Mouse (Mus musculus) brown adipose tissue, adult 24 weeks (tissue): ENCODE data around the gene Os9. TPM values are rescaled to one million over a fixed set of nuclear protein-coding genes. Genes with fewer than 3 reads are reported as not detected.
"Not testable (repeated sequence)": the region's sequence is repeated elsewhere in the genome, so short reads cannot be mapped to it uniquely, and the experiment has no call there.

Experiments
- H3K27ac ChIP-seq: fragments of 200-500 bp; replicated peaks from 2 replicates; pipeline ENCODE4 v1.5.1; 2012; ENCODE audit warnings: low read depth, mild to moderate bottlenecking, low read length
- H3K4me1 ChIP-seq: fragments of 200-500 bp; 2 replicates; pipeline ENCODE4 v1.6.1; 2012; ENCODE audit warnings: low read length, mixed read lengths; ENCODE audit not compliant: control insufficient read depth, insufficient read depth, insufficient read length
- H3K4me3 ChIP-seq: fragments of 200-500 bp; 2 replicates; pipeline ENCODE4 v1.5.1; 2012; ENCODE audit warnings: low read depth, mild to moderate bottlenecking, low read length, moderate library complexity; ENCODE audit not compliant: insufficient read depth
- polyA plus RNA-seq: library from polyadenylated mRNA; stranded (reverse); fragments of >200 nt; gene quantifications from 2 replicates; pipeline ENCODE4 v1.2.4, GENCODE M21; 2012; ENCODE audit not compliant: missing spikeins, insufficient read depth, insufficient read length

The Os9 gene
- 35.8 and 42.4 TPM in 2 replicates for polyA plus RNA-seq

DNA sequence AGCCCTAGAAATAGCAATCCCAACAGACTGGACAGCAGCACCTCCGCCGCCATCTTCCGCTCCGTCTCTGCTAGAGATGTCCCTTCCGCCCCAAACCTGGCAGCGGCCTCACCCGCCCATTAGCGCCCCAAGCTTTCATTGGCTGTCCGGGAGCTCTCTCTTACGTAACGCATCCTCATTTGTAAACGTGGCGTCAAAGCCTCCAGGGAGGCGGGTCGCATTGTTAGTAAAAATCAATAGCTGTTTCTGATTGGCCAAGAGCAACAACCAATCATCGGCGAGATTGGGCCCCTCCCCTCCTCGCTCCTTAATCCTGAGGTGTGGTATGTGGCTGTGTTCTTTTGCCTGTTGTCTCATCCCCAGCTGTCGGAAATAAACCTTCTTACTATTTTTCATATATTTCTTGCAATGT, at the start of gene Os9:
Gene Os9, minus strand, starts transcription at position 66 of the 412 bp plus-strand sequence.
- no peak within 1 kb of the TSS for H3K27ac ChIP-seq
- H3K4me3 ChIP-seq, result peak within 1 kb of the TSS; percentile 69
- no peaks in the 10 kb centered on the region; the same call in 1 of the 2 replicates for H3K4me1 ChIP-seq

DNA sequence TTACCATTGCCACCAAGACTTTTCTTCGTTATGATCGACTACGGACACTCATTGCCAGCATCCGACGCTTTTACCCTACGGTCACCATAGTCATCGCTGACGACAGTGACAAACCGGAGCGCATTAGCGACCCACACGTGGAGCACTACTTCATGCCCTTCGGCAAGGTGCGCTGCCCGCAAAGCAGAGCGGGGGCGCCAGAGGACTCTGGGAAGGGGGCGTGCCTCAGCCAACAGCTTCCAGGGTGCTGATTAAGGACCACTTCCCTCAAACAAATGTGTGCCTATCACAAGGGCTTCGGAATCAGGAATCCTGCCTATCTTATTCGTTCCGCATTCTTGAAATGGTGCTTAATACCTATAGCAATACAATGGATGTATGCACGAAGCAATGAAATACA, 49.1 kb upstream of the Os9 start:
- Histone ChIP-seq H3K27ac (no peak overlapping the region), H3K4me3 (no peak overlapping the region), H3K4me1 (peaks cover 2% of the 10 kb centered on the region; the same call in 1 of the 2 replicates)

DNA sequence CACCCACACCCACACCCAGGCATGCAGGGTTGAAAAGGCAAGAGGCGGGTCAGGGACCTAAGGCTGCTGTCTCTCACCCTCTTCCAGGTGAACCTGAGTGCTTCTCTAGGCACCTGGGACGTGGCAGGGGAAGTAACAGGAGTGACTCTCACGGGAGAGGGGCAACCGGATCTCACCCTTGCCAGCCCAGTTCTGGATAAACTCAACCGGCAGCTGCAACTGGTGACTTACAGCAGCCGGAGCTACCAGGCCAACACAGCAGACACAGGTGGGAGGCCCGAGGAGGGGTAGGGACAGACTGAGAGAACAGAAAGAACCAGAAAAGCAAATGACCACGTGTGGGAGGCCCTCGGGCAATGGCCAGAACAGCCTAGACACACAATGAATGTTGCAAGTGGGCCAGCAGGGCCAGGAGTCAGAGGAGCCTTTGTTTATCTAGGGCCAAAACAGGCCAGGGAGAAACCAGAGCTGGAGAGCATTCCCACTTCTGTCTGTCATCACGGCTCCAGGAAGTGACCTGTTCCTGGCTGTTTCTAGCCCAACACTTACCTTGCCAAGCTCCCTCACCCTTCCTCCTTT, 46.8 kb upstream of the Os9 start:
- Histone ChIP-seq H3K27ac (no peak overlapping the region), H3K4me1 (peaks cover 2% of the 10 kb centered on the region; the same call in 1 of the 2 replicates), H3K4me3 (no peak overlapping the region)

DNA sequence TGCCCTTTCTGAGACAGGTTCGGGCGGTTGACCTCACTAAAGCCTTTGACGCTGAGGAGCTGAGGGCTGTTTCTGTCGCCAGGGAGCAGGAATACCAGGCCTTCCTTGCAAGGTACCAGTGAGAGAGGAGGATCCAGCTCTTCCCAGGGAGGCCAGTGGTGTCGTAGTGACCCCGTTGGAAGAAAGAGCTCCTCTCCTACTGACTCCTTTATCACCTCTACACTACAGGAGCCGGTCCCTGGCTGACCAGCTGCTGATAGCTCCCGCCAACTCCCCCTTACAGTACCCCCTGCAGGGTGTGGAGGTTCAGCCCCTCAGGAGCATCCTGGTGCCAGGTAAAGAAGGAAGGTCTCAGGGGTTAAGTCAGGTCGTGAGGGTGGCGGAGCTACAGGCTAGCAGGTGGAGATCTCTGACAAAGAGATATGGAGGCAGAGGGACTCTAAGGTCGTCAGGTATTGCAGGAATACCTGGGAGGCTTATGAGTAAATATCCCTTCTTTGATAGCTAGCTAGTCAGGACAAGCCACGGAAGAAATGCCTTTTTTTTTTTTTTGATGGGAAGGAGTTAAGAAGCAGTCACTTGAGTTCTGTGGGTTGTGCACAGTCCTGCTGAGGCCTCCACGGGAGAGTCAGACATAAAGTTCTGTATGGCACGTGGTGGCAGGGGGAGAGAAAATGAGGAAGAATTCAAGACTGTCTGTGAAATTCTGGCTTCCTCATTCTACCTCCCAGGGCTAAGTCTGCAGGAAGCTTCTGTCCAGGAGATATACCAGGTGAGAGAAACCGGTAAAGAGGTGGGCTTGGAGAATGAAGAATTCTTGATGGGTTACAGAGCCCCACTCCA, 46.1 kb upstream of the Os9 start:
- peak overlapping the region; percentile 65; the same call in 1 of the 2 replicates for H3K4me3 ChIP-seq
- H3K4me1 ChIP-seq, result peaks cover 2% of the 10 kb centered on the region; the same call in 1 of the 2 replicates
- no peak overlapping the region for H3K27ac ChIP-seq

DNA sequence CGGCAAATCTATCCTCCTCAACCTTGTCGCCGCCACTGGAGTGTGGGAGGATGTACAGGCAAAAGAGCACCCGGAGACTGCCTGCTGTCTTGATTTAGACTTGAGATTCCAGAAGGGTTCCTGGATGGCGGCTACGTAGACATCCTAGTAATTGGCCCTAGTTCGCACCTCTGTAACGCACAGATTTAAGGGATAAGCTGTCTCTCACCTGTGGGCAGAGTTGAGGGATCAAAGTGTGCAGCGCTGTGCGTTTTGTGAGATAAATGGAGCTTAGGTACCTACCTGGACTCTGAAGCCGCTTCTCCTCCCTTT, 45.4 kb upstream of the Os9 start:
- Histone ChIP-seq H3K4me1 (peaks cover 2% of the 10 kb centered on the region; the same call in 1 of the 2 replicates), H3K4me3 (peak overlapping the region; percentile 65), H3K27ac (no peak overlapping the region)

DNA sequence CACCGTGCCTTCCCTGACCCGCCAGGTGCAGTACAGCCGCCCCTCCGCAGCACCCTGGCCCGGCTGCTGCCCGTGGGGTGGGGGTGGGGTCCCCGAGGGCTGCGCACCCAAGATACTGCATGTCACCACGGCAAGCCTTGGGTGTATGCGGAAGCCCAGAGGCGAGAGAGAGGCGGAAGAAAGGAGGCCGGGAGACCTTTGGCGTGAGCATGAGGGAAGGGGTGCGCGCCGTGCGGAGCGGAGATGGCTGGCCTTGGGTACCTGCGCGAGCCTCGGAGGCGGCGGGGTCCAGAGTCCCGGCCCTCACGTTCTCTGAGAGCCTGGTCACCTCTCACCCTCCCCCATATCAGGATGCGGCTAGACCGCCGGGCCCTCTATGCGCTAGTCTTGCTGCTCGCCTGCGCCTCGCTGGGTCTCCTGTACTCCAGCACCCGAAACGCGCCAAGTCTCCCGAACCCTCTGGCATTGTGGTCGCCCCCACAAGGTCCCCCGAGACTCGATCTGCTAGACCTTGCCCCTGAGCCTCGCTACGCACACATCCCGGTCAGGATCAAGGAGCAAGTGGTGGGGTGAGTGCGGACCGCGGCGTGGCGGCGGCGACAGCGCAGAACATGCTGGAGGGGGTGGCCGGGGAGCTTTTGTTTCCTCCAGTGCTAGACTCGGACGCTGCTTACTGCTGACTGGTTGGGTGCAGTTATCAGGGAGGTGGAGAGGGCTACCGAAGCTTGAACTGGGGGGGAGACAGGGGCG, 44.9 kb upstream of the Os9 start:
- H3K4me3 ChIP-seq, result peak overlapping the region; percentile 65
- no peak overlapping the region for H3K27ac ChIP-seq
- peaks cover under 1% of the 10 kb centered on the region; the same call in 1 of the 2 replicates for H3K4me1 ChIP-seq

DNA sequence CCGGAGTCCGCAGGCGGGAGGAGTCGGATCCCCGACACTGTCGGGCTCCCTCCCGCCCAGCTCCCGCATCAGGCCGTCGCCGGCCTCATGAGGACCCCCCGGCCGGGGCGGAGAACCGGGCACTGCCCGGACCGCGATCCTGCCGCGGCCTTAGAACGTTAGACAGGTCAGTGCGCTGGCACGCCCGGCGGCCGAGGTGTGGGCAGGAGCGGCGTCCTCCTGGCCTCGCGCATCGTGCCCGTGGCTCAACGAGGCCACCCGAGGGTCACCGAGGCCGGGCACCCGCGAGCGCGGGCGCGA, 44.4 kb upstream of the Os9 start:
- Histone ChIP-seq H3K27ac (no peak overlapping the region), H3K4me1 (no peaks in the 10 kb centered on the region), H3K4me3 (peak overlapping the region; percentile 65)

DNA sequence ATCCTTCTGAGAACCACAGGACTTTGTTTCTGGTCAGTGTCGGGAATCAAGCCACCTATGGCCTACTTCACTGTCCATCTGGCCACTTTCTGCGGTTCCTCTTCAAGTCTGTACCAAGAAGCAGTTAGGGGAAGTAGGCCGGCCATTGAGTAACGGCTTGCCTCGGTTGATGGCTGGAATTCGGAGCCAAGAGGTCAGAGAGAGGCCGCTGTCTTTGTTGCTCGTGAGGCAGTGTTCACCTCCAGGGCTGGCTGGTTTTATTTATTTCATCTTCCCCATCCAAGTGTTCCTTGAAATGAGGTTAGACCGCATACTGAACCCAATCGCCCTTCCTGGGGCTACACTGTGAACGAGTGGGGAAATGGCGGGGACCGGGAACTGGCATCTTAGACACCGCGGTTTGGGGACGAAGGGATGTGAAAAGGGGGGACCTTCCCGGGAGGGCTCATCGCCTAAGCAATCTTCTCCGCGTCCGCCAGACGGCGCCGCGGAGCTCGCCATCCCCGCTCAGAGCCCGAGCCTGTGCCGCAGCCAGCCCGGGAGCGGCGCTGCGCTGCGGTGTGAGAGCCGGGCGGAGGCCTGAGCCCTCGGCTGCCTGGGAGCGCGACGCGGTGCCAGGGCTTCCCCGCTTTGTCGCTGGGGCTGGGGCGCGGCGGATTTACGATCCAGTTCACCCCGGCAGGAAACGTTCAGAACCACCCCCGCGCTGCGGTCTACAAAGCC, 43.9 kb upstream of the Os9 start, which contains the start of gene B4galnt1:
Gene B4galnt1, plus strand, starts transcription at position 595 of the 723 bp plus-strand sequence.
- H3K4me3 ChIP-seq, result peak within 1 kb of the TSS; percentile 65
- peak within 1 kb of the TSS; percentile 17; the same call in 1 of the 2 replicates for H3K27ac ChIP-seq
- no peaks in the 10 kb centered on the region for H3K4me1 ChIP-seq

DNA sequence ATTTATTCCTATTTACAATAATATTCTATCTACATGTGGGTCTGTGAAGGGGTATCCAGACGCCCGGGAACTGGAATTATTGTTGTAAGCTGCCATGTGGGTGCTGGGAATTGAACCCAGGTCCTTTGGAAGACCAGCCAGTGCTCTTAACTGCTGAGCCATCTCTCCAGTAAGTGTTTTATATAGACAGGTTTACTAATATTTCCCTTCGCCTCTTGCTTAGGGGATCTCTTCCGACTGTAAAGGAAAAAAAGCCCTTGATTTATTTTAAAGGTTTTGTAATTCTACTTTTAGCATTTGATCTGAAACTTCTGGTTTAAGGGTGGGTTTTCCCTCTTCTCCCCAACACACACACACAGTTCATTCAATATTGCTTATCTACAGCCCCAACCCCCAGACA, 43.3 kb upstream of the Os9 start:
- no peak overlapping the region for H3K4me3 ChIP-seq
- H3K4me1 ChIP-seq, result no peaks in the 10 kb centered on the region
- no peak overlapping the region for H3K27ac ChIP-seq

DNA sequence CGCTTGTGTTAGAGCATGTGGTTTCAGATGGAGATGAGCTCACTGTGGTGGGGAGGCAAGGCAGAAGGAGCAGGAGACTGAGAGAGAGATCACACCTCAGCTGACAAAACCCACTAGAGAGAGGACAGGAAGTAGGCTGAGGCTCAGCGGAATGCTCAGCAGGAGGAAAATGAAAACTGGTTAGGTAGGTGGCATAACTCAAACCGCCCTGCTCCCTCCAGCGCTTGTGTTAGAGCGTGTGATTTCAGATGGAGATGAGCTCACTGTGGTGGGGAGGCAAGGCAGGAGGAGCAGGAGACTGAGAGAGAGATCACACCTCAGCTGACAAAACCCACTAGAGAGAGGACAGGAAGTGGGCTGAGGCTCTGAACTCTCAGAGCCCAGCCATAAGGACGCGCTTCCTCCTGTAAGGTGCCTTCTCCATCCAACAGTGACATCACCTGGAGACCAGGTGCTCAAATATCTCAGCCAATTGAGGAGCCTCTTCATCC, 41.9 kb upstream of the Os9 start:
- H3K4me3 ChIP-seq, H3K27ac ChIP-seq, H3K4me1 ChIP-seq: not testable (repeated sequence)

DNA sequence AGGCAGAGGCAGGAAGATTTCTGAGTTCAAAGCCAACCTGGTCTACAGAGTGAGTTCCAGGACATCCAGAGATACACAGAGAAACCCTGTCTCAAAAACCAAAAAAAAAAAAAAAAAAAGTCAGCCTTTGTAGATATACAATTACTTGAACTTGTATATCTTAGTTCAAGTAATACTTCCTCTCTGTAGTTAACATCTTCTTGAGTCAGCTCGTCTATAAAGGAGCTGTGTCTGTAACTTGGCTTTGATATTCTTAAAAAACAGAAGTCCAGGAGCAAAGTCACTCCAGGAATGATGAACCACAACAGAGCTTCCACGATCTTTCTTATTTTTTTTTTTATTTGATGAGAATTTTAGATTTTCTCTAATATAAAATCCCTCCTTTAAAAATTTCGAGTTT, 39.8 kb upstream of the Os9 start:
- no peak overlapping the region for H3K4me3 ChIP-seq
- no peaks in the 10 kb centered on the region for H3K4me1 ChIP-seq
- no peak overlapping the region for H3K27ac ChIP-seq

DNA sequence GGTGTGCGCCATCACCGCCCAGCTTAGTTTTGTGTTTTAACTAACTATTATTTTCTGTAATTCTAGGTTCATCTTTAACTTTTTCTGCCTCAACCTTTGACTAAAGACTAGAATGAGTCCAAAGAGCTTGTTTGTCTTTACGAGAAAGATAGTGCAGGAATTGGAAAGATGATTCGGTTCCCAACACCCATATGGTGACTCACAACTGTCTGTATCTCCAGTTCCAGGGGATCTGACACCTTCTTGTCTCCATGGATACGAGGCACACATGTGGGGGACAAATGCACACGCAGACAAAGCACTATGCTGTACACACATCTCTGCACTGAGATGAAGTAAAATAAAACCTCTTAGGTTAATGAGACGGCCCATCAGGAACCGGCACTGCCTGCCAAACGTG, 39.1 kb upstream of the Os9 start:
- Histone ChIP-seq H3K4me1 (no peaks in the 10 kb centered on the region), H3K27ac (no peak overlapping the region), H3K4me3 (no peak overlapping the region)

DNA sequence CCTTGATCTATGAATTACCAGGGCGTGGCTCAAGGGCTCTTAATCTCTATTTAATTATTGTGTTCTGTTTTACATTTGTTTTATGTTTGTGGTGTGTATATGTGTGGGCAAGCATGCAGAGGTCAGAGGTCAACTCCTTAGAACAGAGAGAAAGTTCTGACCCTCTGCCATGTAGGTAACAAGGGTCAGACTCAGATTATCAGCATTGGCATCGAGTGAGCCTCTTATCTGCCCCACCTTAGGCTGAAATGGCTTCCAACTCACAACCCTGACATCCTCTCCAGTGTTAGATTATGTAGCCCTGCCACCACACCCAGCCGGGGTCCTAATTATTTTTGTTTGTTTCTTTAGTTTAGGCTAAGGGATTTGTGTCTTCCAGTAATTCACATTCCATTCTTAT, 37.5 kb upstream of the Os9 start:
- Histone ChIP-seq H3K4me1 (no peaks in the 10 kb centered on the region), H3K4me3 (no peak overlapping the region), H3K27ac (no peak overlapping the region)

DNA sequence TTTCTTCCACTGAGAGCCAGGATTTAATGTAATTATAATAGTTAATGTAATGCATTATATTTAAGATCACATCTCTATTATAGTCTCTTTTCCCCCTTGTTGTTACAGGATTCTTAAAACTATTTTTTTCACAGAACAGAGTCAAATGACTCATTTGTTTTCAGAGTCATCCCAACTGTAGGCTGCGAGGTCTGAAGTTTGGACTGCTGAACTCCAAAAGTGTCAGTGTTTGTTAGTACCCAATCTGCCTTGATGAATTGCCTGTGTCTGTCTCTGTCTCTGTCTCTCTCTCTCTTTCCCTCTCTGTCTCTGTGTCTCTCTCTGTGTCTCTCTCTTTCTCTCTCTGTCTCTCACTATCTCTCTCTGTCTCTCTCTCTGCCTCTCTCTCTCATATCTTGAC, 35.6 kb upstream of the Os9 start:
- H3K4me1 ChIP-seq, result no peaks in the 10 kb centered on the region
- no peak overlapping the region for H3K4me3 ChIP-seq
- H3K27ac ChIP-seq, result no peak overlapping the region

DNA sequence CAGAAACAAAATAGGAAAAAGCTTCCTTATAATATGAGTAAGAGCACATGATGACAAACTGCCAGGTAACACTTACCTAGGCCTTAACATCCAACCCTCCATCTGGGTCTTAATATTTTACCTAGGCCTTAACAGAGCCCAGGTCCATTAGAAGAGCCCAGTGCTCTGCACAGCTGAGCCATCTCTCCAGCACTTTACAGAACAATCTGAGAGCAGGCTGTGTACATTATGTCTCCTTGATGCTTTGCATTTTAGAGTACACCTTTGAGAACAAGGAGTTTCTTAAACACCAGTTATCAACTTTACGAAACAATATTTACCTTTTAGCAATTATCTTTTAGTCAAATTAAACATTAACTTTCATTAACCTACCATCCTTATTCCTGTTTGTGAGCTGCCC, 35.2 kb upstream of the Os9 start:
- Histone ChIP-seq H3K27ac (no peak overlapping the region), H3K4me1 (no peaks in the 10 kb centered on the region), H3K4me3 (no peak overlapping the region)
